Mouse (Mus musculus) small intestine, adult 2 months (tissue): ENCODE measurements around the gene Ap2b1.

ENCODE experiments used
- CTCF ChIP-seq: fragments of 200-500 bp; IDR thresholded peaks from 2 replicates; pipeline ENCODE4 v1.5.1; 2012; ENCODE audit warnings: low read depth, mild to moderate bottlenecking, control low read depth, inconsistent platforms, low read length, moderate library complexity, mixed read lengths; ENCODE audit not compliant: insufficient replicate concordance, insufficient read length; ENCODE audit errors: extremely low read depth
- POLR2A ChIP-seq: fragments of 200-500 bp; IDR thresholded peaks from 2 replicates; pipeline ENCODE4 v1.6.1; 2012; ENCODE audit warnings: low read depth, mild to moderate bottlenecking, control low read depth, inconsistent platforms, low read length, moderate library complexity

DNA sequence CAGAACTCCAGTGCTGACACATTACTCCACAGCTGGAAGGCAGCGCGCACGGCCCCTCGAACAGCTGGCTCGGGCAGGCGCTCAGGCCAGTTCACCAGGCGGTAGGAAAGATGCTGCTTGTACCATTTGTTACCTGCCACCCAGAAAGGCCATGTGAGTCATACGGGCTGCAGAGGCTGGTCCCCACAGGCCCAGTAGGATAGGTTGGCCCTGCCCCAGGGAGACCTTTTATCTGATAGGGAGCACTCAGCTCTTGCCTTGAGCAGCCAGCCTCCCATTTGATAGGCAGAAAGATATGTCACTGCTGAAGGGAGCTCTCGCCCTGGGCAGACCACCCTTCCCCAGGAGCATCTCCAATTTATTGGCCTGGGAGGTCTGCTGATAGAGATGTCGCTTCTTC is 148.8 kb downstream of the Ap2b1 start:
- TF ChIP-seq CTCF, result no peak
- no peak for TF ChIP-seq POLR2A
